Mouse (Mus musculus) stomach, embryonic 15.5 days (tissue): ENCODE results near the gene Lhx3. TPM values are rescaled to one million over a fixed set of nuclear protein-coding genes. Genes with fewer than 3 reads are reported as not detected.
A peak's percentile ranks its signal among the peaks of the same experiment; 100 is the strongest.

ENCODE experiments used
- ATAC-seq: fragments of 200-750 bp; cut with Nextera tagmentation; 2 replicates; pipeline ENCODE4 v1.8.0; 2017; ENCODE audit warnings: low read depth, moderate number of reproducible peaks, moderate TSS enrichment; ENCODE audit not compliant: insufficient read depth, low FRiP score
- H3K27ac ChIP-seq: fragments of 300-500 bp; sonication (generic); 2 replicates; pipeline ENCODE4 v1.5.1; 2015; ENCODE audit warnings: mild to moderate bottlenecking, inconsistent platforms
- H3K27me3 ChIP-seq: fragments of 300-500 bp; sonication (generic); replicated peaks from 2 replicates; pipeline ENCODE4 v1.6.1; 2015; ENCODE audit warnings: inconsistent platforms
- H3K36me3 ChIP-seq: fragments of 300-500 bp; sonication (generic); 2 replicates; pipeline ENCODE4 v1.6.1; 2015; ENCODE audit warnings: inconsistent platforms
- H3K4me1 ChIP-seq: fragments of 300-500 bp; sonication (generic); 2 replicates; pipeline ENCODE4 v1.6.1; 2015; ENCODE audit warnings: inconsistent platforms
- H3K4me2 ChIP-seq: fragments of 300-500 bp; sonication (generic); 2 replicates; pipeline ENCODE4 v1.6.1; 2015; ENCODE audit warnings: mild to moderate bottlenecking, inconsistent platforms
- H3K4me3 ChIP-seq: fragments of 300-500 bp; sonication (generic); replicated peaks from 2 replicates; pipeline ENCODE4 v1.5.1; 2015; ENCODE audit warnings: inconsistent platforms
- H3K9ac ChIP-seq: fragments of 300-500 bp; sonication (generic); 2 replicates; pipeline ENCODE4 v1.6.1; 2015; ENCODE audit warnings: inconsistent platforms
- H3K9me3 ChIP-seq: fragments of 300-500 bp; sonication (generic); 2 replicates; pipeline ENCODE4 v1.6.1; 2016; ENCODE audit warnings: inconsistent platforms
- WGBS: fragments of 180-500 bp; shearing (Covaris S2); methylation state at CpG from one replicate; pipeline ENCODE4 v1.1.7; 2015; 5-methylcytosine and 5-hydroxymethylcytosine counted together
- polyA plus RNA-seq: library from polyadenylated mRNA; unstranded; fragments of >200 nt; fragmentation: Nextera tagmentation; extraction: Ambion mirVana; gene quantifications from 2 replicates; pipeline ENCODE4 v1.2.1, GENCODE M21; 2015

Lhx3 gene
- 0.08 TPM in 1 of 2 replicates, not detected in the other for polyA plus RNA-seq

DNA sequence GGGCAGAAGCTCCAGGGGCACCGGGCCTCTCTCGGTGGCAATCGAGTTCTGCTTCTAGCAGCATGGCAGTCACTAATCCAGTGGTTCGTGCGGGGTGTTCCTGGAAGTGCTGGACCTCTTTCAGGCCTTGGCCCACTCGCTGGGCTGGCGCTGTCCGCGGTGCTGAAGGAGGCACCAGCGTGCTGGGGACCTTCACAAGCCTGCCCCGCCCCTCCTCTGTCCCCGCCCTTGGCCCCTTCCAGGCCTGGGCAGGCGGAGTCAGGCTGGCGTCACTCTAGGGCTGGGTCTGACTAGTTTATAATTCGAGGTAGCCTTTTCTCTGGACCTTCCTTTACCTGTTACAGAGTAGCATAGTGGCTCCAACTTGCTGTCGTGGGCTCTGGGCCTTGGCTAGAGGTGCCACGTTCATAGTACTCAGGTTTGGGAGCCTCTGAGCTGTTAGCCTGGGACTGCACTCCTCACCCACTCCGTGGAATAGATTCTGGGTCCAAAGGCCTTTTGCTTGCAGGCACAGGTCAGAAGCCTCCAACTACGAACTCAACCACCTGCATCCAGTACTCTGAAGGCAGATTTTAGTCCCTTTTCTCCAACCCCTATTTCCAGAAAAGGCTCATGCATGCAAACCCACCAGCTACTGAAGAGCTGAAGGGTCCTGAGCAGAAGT is at the start of gene Lhx3:
Lhx3 (minus strand) TSS at position 164 of the 664 bp plus-strand sequence.
- H3K9me3 ChIP-seq, result no peaks in the 10 kb centered on the region
- H3K27me3 ChIP-seq, result peaks cover 48% of the 10 kb centered on the region
- H3K4me2 ChIP-seq, result no peak within 1 kb of the TSS
- H3K4me3 ChIP-seq, result no peak within 1 kb of the TSS
- H3K27ac ChIP-seq, result no peak within 1 kb of the TSS
- peak; percentile 93 for ATAC-seq
- WGBS, result 4% methylated on average over 19 of the region's 19 CpGs
- peaks cover 27% of the 10 kb centered on the region for H3K36me3 ChIP-seq
- H3K9ac ChIP-seq, result no peak within 1 kb of the TSS
- 0 out of 2 replicates have a peak, but pooled peaks cover 6% of the 10 kb centered on the region for H3K4me1 ChIP-seq

DNA sequence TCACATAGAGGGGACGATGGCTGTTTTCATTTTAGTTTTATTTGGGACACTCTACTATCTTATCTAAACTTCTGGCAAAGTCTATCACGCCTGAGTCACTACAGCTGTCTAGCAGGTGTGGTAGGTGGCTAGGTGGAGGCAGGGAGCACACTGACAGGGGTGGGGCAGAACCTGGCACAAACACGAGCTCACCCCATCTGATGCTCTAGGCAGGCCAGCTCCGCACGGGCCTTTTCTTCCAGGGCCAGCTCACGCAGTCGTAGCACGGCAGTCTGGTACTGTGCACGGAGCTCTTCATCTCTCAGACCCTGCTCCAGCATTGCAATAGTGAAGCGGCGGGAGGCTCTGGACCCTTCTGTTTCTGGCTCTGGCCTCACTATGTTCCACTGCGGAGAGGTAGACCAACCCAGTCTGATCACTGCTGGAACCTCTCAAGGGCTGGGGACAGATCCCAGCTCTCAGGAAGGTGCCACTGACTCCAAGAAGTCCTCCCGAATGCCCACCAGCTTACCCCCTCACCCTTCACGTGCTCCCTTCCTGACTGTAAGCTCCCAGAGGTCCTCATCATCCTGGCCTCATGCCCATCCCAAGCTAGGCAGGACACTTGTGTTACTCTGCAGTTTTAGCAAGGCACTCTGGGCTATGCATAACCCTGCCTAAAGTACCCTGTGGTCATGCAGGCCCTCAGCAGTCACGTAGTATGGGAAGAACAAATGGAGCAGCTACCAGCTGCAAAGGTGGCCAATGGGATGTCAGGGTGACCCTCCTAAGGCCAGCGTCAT is 49.4 kb upstream of the Lhx3 start:
- Histone ChIP-seq H3K4me2 (no peak overlapping the region), H3K4me1 (no peaks in the 10 kb centered on the region), H3K4me3 (no peak overlapping the region), H3K36me3 (no peaks in the 10 kb centered on the region), H3K27ac (no peak overlapping the region), H3K27me3 (no peaks in the 10 kb centered on the region), H3K9ac (no peak overlapping the region), H3K9me3 (no peaks in the 10 kb centered on the region)
- ATAC-seq, result 0 out of 2 replicates have a peak, but pooled peaks have one; percentile 2
- WGBS, result 75% methylated on average over 16 of the region's 16 CpGs

DNA sequence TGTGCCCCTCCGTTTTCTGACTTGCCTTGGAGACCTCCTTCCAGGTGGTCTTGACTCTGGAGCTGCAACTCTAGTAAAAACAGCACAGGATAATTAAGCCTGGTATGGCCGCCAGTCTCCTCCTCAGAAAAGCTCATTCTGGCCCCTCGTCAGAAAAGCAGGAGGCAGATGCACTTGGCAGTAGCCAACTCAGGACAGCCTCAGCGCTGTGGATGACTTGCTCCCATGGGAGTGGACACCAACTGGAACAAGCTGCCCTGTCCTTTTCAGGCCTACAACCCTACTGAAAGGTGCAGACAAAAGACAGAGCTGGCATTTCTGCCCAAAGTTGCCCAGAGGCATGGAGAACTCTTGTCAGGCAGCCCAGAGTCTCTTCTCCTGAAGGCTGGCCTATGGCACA is 46.7 kb upstream of the Lhx3 start:
- H3K9me3 ChIP-seq, result no peaks in the 10 kb centered on the region
- no peaks in the 10 kb centered on the region for H3K36me3 ChIP-seq
- no peak overlapping the region for H3K9ac ChIP-seq
- H3K4me3 ChIP-seq, result no peak overlapping the region
- H3K27me3 ChIP-seq, result no peaks in the 10 kb centered on the region
- no peak overlapping the region for H3K4me2 ChIP-seq
- no peak for ATAC-seq
- 62% methylated on average over 4 of the region's 4 CpGs for WGBS
- no peak overlapping the region for H3K27ac ChIP-seq
- H3K4me1 ChIP-seq, result no peaks in the 10 kb centered on the region

DNA sequence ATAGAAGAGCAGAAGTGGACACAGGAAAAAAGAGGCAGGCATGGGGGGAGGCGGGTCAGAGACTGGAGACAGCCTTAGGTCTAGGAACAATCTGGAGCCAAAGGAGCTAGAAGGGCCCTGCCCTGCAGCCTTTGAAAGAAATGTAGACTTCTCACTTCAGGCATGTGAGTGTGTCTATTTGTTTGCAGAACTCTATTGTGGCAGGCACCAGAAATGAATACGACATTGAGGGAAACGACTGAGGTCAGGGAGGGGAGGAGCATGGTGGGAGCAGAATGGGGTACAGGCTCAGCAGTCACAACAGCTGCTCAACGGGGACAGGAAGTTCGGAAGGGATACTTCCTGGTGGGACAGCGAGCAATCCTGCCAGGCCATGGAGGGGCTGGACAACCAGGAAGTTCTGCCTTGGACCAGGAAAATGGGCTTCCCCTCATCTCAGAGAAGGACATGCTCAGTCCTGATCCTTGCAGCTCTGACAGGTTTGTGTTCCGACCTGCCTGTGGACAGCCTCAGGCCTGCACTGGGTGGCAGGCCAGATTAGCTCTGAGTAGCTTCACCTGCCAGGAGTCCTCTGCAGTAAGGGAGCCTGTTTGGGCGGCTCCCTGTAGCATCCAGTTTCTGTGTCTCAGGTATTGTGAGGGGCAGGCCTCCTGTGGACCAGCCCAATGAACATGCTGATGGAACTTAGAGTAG is 44.6 kb upstream of the Lhx3 start:
- no peaks in the 10 kb centered on the region for H3K36me3 ChIP-seq
- no peak overlapping the region for H3K4me2 ChIP-seq
- H3K27me3 ChIP-seq, result no peaks in the 10 kb centered on the region
- no peak overlapping the region for H3K9ac ChIP-seq
- H3K9me3 ChIP-seq, result no peaks in the 10 kb centered on the region
- no peak overlapping the region for H3K4me3 ChIP-seq
- peak overlapping the region; percentile 63; the same call in 1 of the 2 replicates for H3K27ac ChIP-seq
- peak; percentile 41; the same call in 1 of the 2 replicates for ATAC-seq
- 49% methylated on average over 8 of the region's 8 CpGs for WGBS
- H3K4me1 ChIP-seq, result no peaks in the 10 kb centered on the region

DNA sequence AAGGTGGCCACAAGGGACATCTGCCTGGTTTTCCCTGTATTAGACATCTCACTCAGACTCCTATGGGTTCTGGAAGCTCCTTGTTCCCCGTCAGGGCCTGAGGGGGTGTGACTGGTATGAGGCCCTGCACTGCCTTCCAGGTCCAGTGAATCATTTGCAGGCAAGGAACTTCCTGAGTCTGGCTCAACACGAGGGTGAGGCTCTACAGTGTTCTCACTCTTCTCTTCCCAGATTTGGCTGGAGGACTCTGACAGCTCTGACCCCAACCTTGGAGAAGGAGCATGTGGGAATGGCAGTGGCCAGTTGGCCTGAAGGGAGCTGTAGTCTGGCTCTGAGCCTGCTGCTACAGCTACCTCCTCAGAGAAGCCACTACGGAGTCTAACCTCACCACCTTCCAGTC is 39.4 kb upstream of the Lhx3 start:
- no peak overlapping the region for H3K9ac ChIP-seq
- no peaks in the 10 kb centered on the region for H3K9me3 ChIP-seq
- no peaks in the 10 kb centered on the region for H3K36me3 ChIP-seq
- no peaks in the 10 kb centered on the region for H3K27me3 ChIP-seq
- ATAC-seq, result no peak
- 0 out of 2 replicates have a peak, but pooled peaks cover 3% of the 10 kb centered on the region for H3K4me1 ChIP-seq
- H3K4me2 ChIP-seq, result no peak overlapping the region
- no peak overlapping the region for H3K4me3 ChIP-seq
- H3K27ac ChIP-seq, result no peak overlapping the region
- 50% methylated on average over 3 of the region's 3 CpGs for WGBS

- H3K27me3 ChIP-seq, result no peaks in the 10 kb centered on the region
- no peaks in the 10 kb centered on the region for H3K9me3 ChIP-seq
- peaks cover 16% of the 10 kb centered on the region for H3K4me1 ChIP-seq
- no peak overlapping the region for H3K9ac ChIP-seq
- WGBS, result 52% methylated on average over 3 of the region's 3 CpGs
- no peaks in the 10 kb centered on the region for H3K36me3 ChIP-seq
- no peak for ATAC-seq
- no peak overlapping the region for H3K4me2 ChIP-seq
- no peak overlapping the region for H3K27ac ChIP-seq
- no peak overlapping the region for H3K4me3 ChIP-seq
Measured at GRCm38 (mm10) chr2:26240841-26241240, 32.8 kb upstream of the Lhx3 start.

- no peak overlapping the region for H3K4me3 ChIP-seq
- H3K4me2 ChIP-seq, result no peak overlapping the region
- H3K27ac ChIP-seq, result peak overlapping the region; percentile 26; the same call in 1 of the 2 replicates
Measured at GRCm38 (mm10) chr2:26240330-26240729, 32.2 kb upstream of the Lhx3 start.

GRCm38 (mm10) chr2:26237290-26237782 is 29.2 kb upstream of the Lhx3 start, which contains the start of gene Qsox2:
Gene Qsox2, minus strand, starts transcription at chr2:26237525.
- Histone ChIP-seq H3K9ac (peak within 1 kb of the TSS; percentile 84), H3K9me3 (no peaks in the 10 kb centered on the region)
- peak; percentile 82 for ATAC-seq

More at GRCm38 (mm10) chr2:26240330-26240729, 32.2 kb upstream of the Lhx3 start:
- Histone ChIP-seq H3K36me3 (no peaks in the 10 kb centered on the region), H3K9me3 (no peaks in the 10 kb centered on the region), H3K4me1 (peaks cover 17% of the 10 kb centered on the region), H3K27me3 (no peaks in the 10 kb centered on the region), H3K9ac (no peak overlapping the region)
- WGBS, result 35% methylated on average over 9 of the region's 9 CpGs
- no peak for ATAC-seq

GRCm38 (mm10) chr2:26236681-26237289 is 28.7 kb upstream of the Lhx3 start:
- Histone ChIP-seq H3K36me3 (no peaks in the 10 kb centered on the region), H3K4me1 (peaks cover 24% of the 10 kb centered on the region), H3K9me3 (no peaks in the 10 kb centered on the region), H3K27ac (peak overlapping the region; percentile 86), H3K4me2 (peak overlapping the region; percentile 85), H3K27me3 (no peaks in the 10 kb centered on the region), H3K4me3 (peak overlapping the region; percentile 92), H3K9ac (peak overlapping the region; percentile 84)
- peak; percentile 44 for ATAC-seq
- WGBS, result under 1% methylated on average over 51 of the region's 51 CpGs

More at GRCm38 (mm10) chr2:26237290-26237782, 29.2 kb upstream of the Lhx3 start, which contains the start of gene Qsox2:
- Histone ChIP-seq H3K36me3 (no peaks in the 10 kb centered on the region), H3K27ac (peak within 1 kb of the TSS; percentile 86), H3K27me3 (no peaks in the 10 kb centered on the region), H3K4me2 (peak within 1 kb of the TSS; percentile 85), H3K4me3 (peak within 1 kb of the TSS; percentile 92), H3K4me1 (peaks cover 22% of the 10 kb centered on the region)
- under 1% methylated on average over 35 of the region's 36 CpGs for WGBS

DNA sequence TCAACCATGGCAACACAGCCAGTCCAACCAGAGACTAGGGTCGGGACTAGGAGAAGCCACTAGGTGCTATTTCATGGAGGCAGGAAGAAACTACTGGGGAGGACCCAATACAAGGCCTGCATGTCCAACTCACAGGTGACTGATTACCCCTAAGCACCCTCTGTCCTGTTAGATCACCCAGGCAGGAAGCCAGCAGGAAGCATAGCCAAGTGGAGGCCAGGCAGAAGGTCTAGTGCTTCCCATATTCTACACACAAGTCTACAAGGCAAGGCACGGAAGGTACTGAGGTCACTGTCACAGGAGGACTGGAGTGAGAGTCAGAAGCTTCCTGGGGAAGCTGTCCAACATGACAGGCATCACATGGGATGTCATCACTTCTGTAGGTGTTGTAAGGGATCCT is 26.7 kb upstream of the Lhx3 start:
- no peaks in the 10 kb centered on the region for H3K9me3 ChIP-seq
- H3K27me3 ChIP-seq, result no peaks in the 10 kb centered on the region
- peaks cover 21% of the 10 kb centered on the region for H3K4me1 ChIP-seq
- H3K27ac ChIP-seq, result peak overlapping the region; percentile 32; the same call in 1 of the 2 replicates
- 67% methylated on average over 2 of the region's 2 CpGs for WGBS
- no peak overlapping the region for H3K9ac ChIP-seq
- no peak for ATAC-seq
- H3K36me3 ChIP-seq, result no peaks in the 10 kb centered on the region
- peak overlapping the region; percentile 21; the same call in 1 of the 2 replicates for H3K4me2 ChIP-seq
- H3K4me3 ChIP-seq, result no peak overlapping the region

DNA sequence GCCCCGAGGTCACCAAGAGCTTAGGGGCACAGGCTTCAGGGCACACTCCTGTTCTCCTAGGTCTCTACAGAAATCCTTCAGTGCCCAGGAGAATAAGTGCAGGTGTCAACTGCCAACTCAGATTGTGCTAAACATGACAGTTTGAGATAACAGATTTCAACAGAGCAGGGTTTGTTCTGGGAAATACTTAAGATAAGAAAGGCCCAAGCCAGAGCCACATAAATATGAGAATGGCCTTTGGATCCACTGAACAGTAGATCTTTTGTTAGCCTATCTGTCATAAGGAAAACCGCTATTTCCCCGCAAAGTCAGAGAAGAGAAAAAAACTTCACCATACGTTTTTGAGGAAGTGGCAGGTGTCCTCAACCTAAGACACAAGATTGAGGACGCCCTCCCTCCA is 26.2 kb upstream of the Lhx3 start:
- Histone ChIP-seq H3K4me2 (0 out of 2 replicates have a peak overlapping the region, but pooled peaks have one; percentile 21), H3K36me3 (no peaks in the 10 kb centered on the region), H3K9ac (no peak overlapping the region), H3K4me1 (peaks cover 21% of the 10 kb centered on the region), H3K27me3 (no peaks in the 10 kb centered on the region), H3K9me3 (no peaks in the 10 kb centered on the region), H3K4me3 (no peak overlapping the region), H3K27ac (0 out of 2 replicates have a peak overlapping the region, but pooled peaks have one; percentile 11)
- ATAC-seq, result no peak
- 56% methylated on average over 5 of the region's 5 CpGs for WGBS
